Mouse (Mus musculus) MEL (cell line): ENCODE results near the gene Myo10. TPM values are rescaled to one million over a fixed set of nuclear protein-coding genes. Genes with fewer than 3 reads are reported as not detected.

ENCODE experiments used
- DNase-seq: peaks from one replicate; pipeline ENCODE4 v3.0.0; 2011; ENCODE audit warnings: low read depth, low spot score
- H3K27ac ChIP-seq: 2 replicates; pipeline ENCODE4 v1.5.1; 2012; ENCODE audit warnings: low read depth, mild to moderate bottlenecking, control low read depth, low read length, moderate library complexity; ENCODE audit not compliant: control insufficient read depth
- H3K27me3 ChIP-seq, 2 experiments: fragments of 150-350 bp in 1 of 2; sonication (generic) in 1 of 2; 2 replicates each; pipeline ENCODE4 v1.6.1; 2012; ENCODE audit warnings: low read length in 2 of 2, mild to moderate bottlenecking in 2 of 2, improper control_type of control experiment in 1 of 2, moderate library complexity in 1 of 2; ENCODE audit not compliant: insufficient read depth in 2 of 2, control insufficient read depth in 1 of 2
- H3K36me3 ChIP-seq, 2 experiments: 2 replicates each; pipeline ENCODE4 v1.6.1; 2012 to 2014; ENCODE audit warnings: low read length in 2 of 2, improper control_type of control experiment in 1 of 2, inconsistent platforms in 1 of 2, mild to moderate bottlenecking in 1 of 2; ENCODE audit not compliant: insufficient read depth in 2 of 2, control insufficient read depth in 1 of 2
- H3K4me1 ChIP-seq, 2 experiments: fragments of 150-350 bp in 1 of 2; sonication (generic) in 1 of 2; 2 replicates each; pipeline ENCODE4 v1.6.1; 2012; ENCODE audit warnings: low read length in 2 of 2, improper control_type of control experiment in 1 of 2, mild to moderate bottlenecking in 1 of 2; ENCODE audit not compliant: insufficient read depth in 2 of 2, control insufficient read depth in 1 of 2
- H3K4me3 ChIP-seq, 2 experiments: fragments of 150-350 bp in 1 of 2; sonication (generic) in 1 of 2; 2 replicates each; pipeline ENCODE4 v1.5.1; 2012; ENCODE audit warnings: low read depth in 2 of 2, low read length in 2 of 2, mild to moderate bottlenecking in 2 of 2, moderate library complexity in 2 of 2, control low read depth in 1 of 2, improper control_type of control experiment in 1 of 2; ENCODE audit not compliant: control insufficient read depth in 1 of 2, insufficient read depth in 1 of 2
- H3K79me2 ChIP-seq: 2 replicates; pipeline ENCODE4 v1.6.1; 2012; ENCODE audit warnings: mild to moderate bottlenecking, low read length, moderate library complexity; ENCODE audit not compliant: control insufficient read depth, poor library complexity, insufficient read depth
- H3K9ac ChIP-seq: 2 replicates; pipeline ENCODE4 v1.6.1; 2012; ENCODE audit warnings: low read depth, mild to moderate bottlenecking, control low read depth, low read length, moderate library complexity; ENCODE audit not compliant: control insufficient read depth, poor library complexity, severe bottlenecking
- H3K9me3 ChIP-seq: fragments of 150-350 bp; sonication (generic); replicated peaks from 2 replicates; pipeline ENCODE4 v1.6.1; 2012; ENCODE audit warnings: mild to moderate bottlenecking, low read length, improper control_type of control experiment, moderate library complexity; ENCODE audit not compliant: insufficient read depth
- BHLHE40 ChIP-seq: IDR thresholded peaks from 2 replicates; pipeline ENCODE4 v1.6.1; 2012; ENCODE audit warnings: low read depth, mild to moderate bottlenecking, inconsistent platforms, low read length, improper control_type of control experiment, borderline replicate concordance
- CHD2 ChIP-seq: IDR thresholded peaks from 2 replicates; pipeline ENCODE4 v1.6.1; 2011; ENCODE audit warnings: low read length, improper control_type of control experiment
- CTCF ChIP-seq, 3 experiments: IDR thresholded peaks in 2 of 3; conservative IDR thresholded peaks in 1 of 3; 2 replicates each; pipeline ENCODE4 v1.5.1; 2011 to 2012; ENCODE audit warnings: low read length in 3 of 3, low read depth in 2 of 3, mild to moderate bottlenecking in 2 of 3, improper control_type of control experiment in 1 of 3, inconsistent platforms in 1 of 3, mixed read lengths in 1 of 3, moderate library complexity in 1 of 3; ENCODE audit not compliant: control insufficient read depth in 1 of 3, insufficient read depth in 1 of 3, poor library complexity in 1 of 3, severe bottlenecking in 1 of 3
- E2F4 ChIP-seq: IDR thresholded peaks from 2 replicates; pipeline ENCODE4 v1.6.1; 2011; ENCODE audit warnings: low read depth, low read length, improper control_type of control experiment, borderline replicate concordance
- ELF1 ChIP-seq: IDR thresholded peaks from 2 replicates; pipeline ENCODE4 v1.6.1; 2014; ENCODE audit warnings: low read depth, mild to moderate bottlenecking, inconsistent platforms, low read length, improper control_type of control experiment, moderate library complexity
- EP300 ChIP-seq, 2 experiments: IDR thresholded peaks; 2 replicates each; pipeline ENCODE4 v1.6.1; 2011; ENCODE audit warnings: improper control_type of control experiment in 2 of 2, low read length in 2 of 2, low read depth in 1 of 2, mild to moderate bottlenecking in 1 of 2
- ETS1 ChIP-seq: IDR thresholded peaks from 2 replicates; pipeline ENCODE4 v1.6.1; 2012; ENCODE audit warnings: low read depth, mild to moderate bottlenecking, inconsistent platforms, low read length, improper control_type of control experiment, moderate library complexity
- GABPA ChIP-seq: IDR thresholded peaks from 2 replicates; pipeline ENCODE4 v1.6.1; 2012; ENCODE audit warnings: low read depth, mild to moderate bottlenecking, inconsistent platforms, low read length, improper control_type of control experiment, moderate library complexity
- GATA1 ChIP-seq: IDR thresholded peaks from 2 replicates; pipeline ENCODE4 v1.6.1; 2011; ENCODE audit warnings: low read depth, low read length, improper control_type of control experiment
- JUND ChIP-seq: IDR thresholded peaks from 2 replicates; pipeline ENCODE4 v1.6.1; 2011; ENCODE audit warnings: low read depth, mild to moderate bottlenecking, improper control_type of control experiment, low read length
- MAX ChIP-seq: IDR thresholded peaks from 2 replicates; pipeline ENCODE4 v1.6.1; 2011; ENCODE audit warnings: low read length, improper control_type of control experiment
- MAZ ChIP-seq: IDR thresholded peaks from 2 replicates; pipeline ENCODE4 v1.6.1; 2012; ENCODE audit warnings: low read depth, mild to moderate bottlenecking, inconsistent platforms, low read length, improper control_type of control experiment
- MEF2A ChIP-seq: IDR thresholded peaks from 2 replicates; pipeline ENCODE4 v1.6.1; 2014; ENCODE audit warnings: low read depth, mild to moderate bottlenecking, inconsistent platforms, low read length, improper control_type of control experiment; ENCODE audit not compliant: poor library complexity, insufficient replicate concordance, severe bottlenecking; ENCODE audit errors: extremely low read depth
- MXI1 ChIP-seq: IDR thresholded peaks from 2 replicates; pipeline ENCODE4 v1.6.1; 2011; ENCODE audit warnings: mild to moderate bottlenecking, low read depth, low read length, improper control_type of control experiment
- MYB ChIP-seq: IDR thresholded peaks from 2 replicates; pipeline ENCODE4 v1.6.1; 2011; ENCODE audit warnings: mild to moderate bottlenecking, low read depth, low read length, improper control_type of control experiment
- MYC ChIP-seq: IDR thresholded peaks from 2 replicates; pipeline ENCODE4 v1.6.1; 2011; ENCODE audit warnings: low read depth, mild to moderate bottlenecking, low read length, improper control_type of control experiment, moderate library complexity
- POLR2A ChIP-seq, 2 experiments: IDR thresholded peaks; 2 replicates each; pipeline ENCODE4 v1.6.1; 2011 to 2012; ENCODE audit warnings: low read length in 2 of 2, mild to moderate bottlenecking in 2 of 2, control low read depth in 1 of 2, improper control_type of control experiment in 1 of 2, low read depth in 1 of 2, moderate library complexity in 1 of 2; ENCODE audit not compliant: control insufficient read depth in 1 of 2, insufficient read depth in 1 of 2, poor library complexity in 1 of 2
- POLR2AphosphoS2 ChIP-seq: IDR thresholded peaks from 2 replicates; pipeline ENCODE4 v1.6.1; 2011; ENCODE audit warnings: low read length, improper control_type of control experiment
- POLR2AphosphoS5 ChIP-seq: IDR thresholded peaks from 2 replicates; pipeline ENCODE4 v1.6.1; 2012; ENCODE audit warnings: low read depth, borderline replicate concordance, mild to moderate bottlenecking, inconsistent platforms, low read length, moderate library complexity, mixed read lengths
- RAD21 ChIP-seq: IDR thresholded peaks from 2 replicates; pipeline ENCODE4 v1.6.1; 2011; ENCODE audit warnings: mild to moderate bottlenecking, low read depth, low read length, improper control_type of control experiment
- RCOR1 ChIP-seq: IDR thresholded peaks from 2 replicates; pipeline ENCODE4 v1.6.1; 2012; ENCODE audit warnings: low read depth, mild to moderate bottlenecking, inconsistent platforms, low read length, improper control_type of control experiment
- SIN3A ChIP-seq: IDR thresholded peaks from 2 replicates; pipeline ENCODE4 v1.6.1; 2012; ENCODE audit warnings: low read length, improper control_type of control experiment, inconsistent platforms
- TBP ChIP-seq: IDR thresholded peaks from 2 replicates; pipeline ENCODE4 v1.8.0; 2011; ENCODE audit warnings: low read depth, low read length, improper control_type of control experiment
- TCF12 ChIP-seq: IDR thresholded peaks from 2 replicates; pipeline ENCODE4 v1.6.1; 2014; ENCODE audit warnings: low read depth, mild to moderate bottlenecking, inconsistent platforms, low read length, improper control_type of control experiment, moderate library complexity
- UBTF ChIP-seq: IDR thresholded peaks from 2 replicates; pipeline ENCODE4 v1.6.1; 2012; ENCODE audit warnings: low read depth, mild to moderate bottlenecking, inconsistent platforms, low read length, improper control_type of control experiment, moderate library complexity, borderline replicate concordance; ENCODE audit not compliant: insufficient read depth
- ZC3H11A ChIP-seq: IDR thresholded peaks from 2 replicates; pipeline ENCODE4 v1.6.1; 2012; ENCODE audit warnings: low read depth, mild to moderate bottlenecking, inconsistent platforms, low read length, improper control_type of control experiment
- ZKSCAN1 ChIP-seq: IDR thresholded peaks from 2 replicates; pipeline ENCODE4 v1.6.1; 2012; ENCODE audit warnings: low read depth, mild to moderate bottlenecking, inconsistent platforms, low read length, improper control_type of control experiment, moderate library complexity
- ZMIZ1 ChIP-seq: IDR thresholded peaks from 2 replicates; pipeline ENCODE4 v1.6.1; 2012; ENCODE audit warnings: low read depth, mild to moderate bottlenecking, inconsistent platforms, low read length, improper control_type of control experiment, moderate library complexity
- ZNF384 ChIP-seq: IDR thresholded peaks from 2 replicates; pipeline ENCODE4 v1.6.1; 2012; ENCODE audit warnings: low read depth, mild to moderate bottlenecking, inconsistent platforms, low read length, improper control_type of control experiment
- polyA plus RNA-seq, 2 experiments: library from polyadenylated mRNA; stranded (reverse) in 1 of 2; unstranded in 1 of 2; fragments of >175 nt in 1 of 2; fragments of >200 nt in 1 of 2; gene quantifications; 2 replicates each; pipeline versions ENCODE4 v1.2.1 to v1.2.4; 2012; ENCODE audit warnings: low replicate concordance in 2 of 2, low read depth in 1 of 2; ENCODE audit not compliant: insufficient read length in 2 of 2, insufficient read depth in 1 of 2, missing spikeins in 1 of 2
- total RNA-seq: library from RNA; depleted of rRNA; stranded (reverse); fragments of 300-350 nt; gene quantifications from 2 replicates; pipeline ENCODE4 v1.2.3, GENCODE M21; 2012

Gene Myo10
- total and polyA plus RNA-seq, 3 experiments = 0.01 TPM; not detected in 2

GRCm38 (mm10) chr15:25620560-25620959 is 1.8 kb upstream of the Myo10 start:
- H3K4me3 ChIP-seq = no peak overlapping the region
- H3K9me3 ChIP-seq = no peaks in the 10 kb centered on the region
- TF ChIP-seq EP300 (IDR thresholded peaks at IDR 0.05; ENCODE audit: low read depth in 1 of 2, low read length in 2 of 2) (no peak), TCF12 (no peak), POLR2A (IDR thresholded peaks at IDR 0.05; ENCODE audit: control insufficient read depth in 1 of 2, insufficient read depth in 1 of 2, low read depth in 1 of 2, low read length in 2 of 2, poor library complexity in 1 of 2) (no peak), ZKSCAN1 (no peak), TBP (no peak), UBTF (no peak), MAX (no peak), SIN3A (no peak), MAZ (no peak), BHLHE40 (no peak), GABPA (no peak), GATA1 (no peak), POLR2AphosphoS2 (no peak), E2F4 (no peak), ELF1 (no peak), RAD21 (no peak), MXI1 (no peak), RCOR1 (no peak)
- H3K36me3 ChIP-seq = no peaks in the 10 kb centered on the region
- no peak for DNase-seq
- H3K79me2 ChIP-seq = no peaks in the 10 kb centered on the region
- no peak overlapping the region for H3K9ac ChIP-seq
- no peaks in the 10 kb centered on the region for H3K27me3 ChIP-seq
- H3K27ac ChIP-seq = no peak overlapping the region
- H3K4me1 ChIP-seq = no peaks in the 10 kb centered on the region

- no peak overlapping the region for H3K4me3 ChIP-seq
- no peak for DNase-seq
- H3K79me2 ChIP-seq = no peaks in the 10 kb centered on the region
- no peak overlapping the region for H3K27ac ChIP-seq
- H3K9ac ChIP-seq = no peak overlapping the region
- no peaks in the 10 kb centered on the region for H3K4me1 ChIP-seq
- H3K9me3 ChIP-seq = no peaks in the 10 kb centered on the region
- TF ChIP-seq POLR2A (IDR thresholded peaks at IDR 0.05; ENCODE audit: control insufficient read depth in 1 of 2, insufficient read depth in 1 of 2, low read depth in 1 of 2, low read length in 2 of 2, poor library complexity in 1 of 2) = no peak
- no peak for TF ChIP-seq JUND
- TF ChIP-seq ZC3H11A = no peak
- no peak for TF ChIP-seq ZKSCAN1
- TF ChIP-seq MEF2A = no peak
- no peak for TF ChIP-seq MYB
- no peak for TF ChIP-seq BHLHE40
- TF ChIP-seq ELF1 = no peak
- no peak for TF ChIP-seq POLR2AphosphoS5
- TF ChIP-seq MYC = no peak
- TF ChIP-seq ZNF384 = no peak
- no peak for TF ChIP-seq RCOR1
- no peak for TF ChIP-seq CTCF (IDR thresholded peaks at IDR 0.05 in 2 of 3, conservative IDR thresholded peaks at IDR 0.05 in 1 of 3; ENCODE audit: control insufficient read depth in 1 of 3, insufficient read depth in 1 of 3, low read depth in 2 of 3, low read length in 3 of 3, poor library complexity in 1 of 3, severe bottlenecking in 1 of 3)
- TF ChIP-seq ETS1 = no peak
- no peak for TF ChIP-seq CHD2
- no peak for TF ChIP-seq ZMIZ1
- TF ChIP-seq, all 39 proteins: peak for 0
- Histone ChIP-seq H3K36me3 (no peaks in the 10 kb centered on the region), H3K27me3 (no peaks in the 10 kb centered on the region)
These were observed 750 bp upstream of the Myo10 start for GRCm38 (mm10) chr15:25621351-25622199.
